ENCODE assay signal across 8 mouse cellular contexts in genomic region chr7:127214981-127215871, GRCm38 (mm10). TPM values are rescaled to one million over a fixed set of nuclear protein-coding genes. Genes with fewer than 3 reads are reported as not detected.
A peak's percentile ranks its signal among the peaks of the same experiment; 100 is the strongest.
DNase-seq lines count a peak whose midpoint lies in the region; ATAC-seq and TF ChIP-seq lines count a peak whose summit lies in the region.

No protein-coding gene starts in this region.

- H3K9me3 ChIP-seq in forebrain, embryonic 16.5 days (ENCODE audit: control insufficient read depth, low read length): no peaks in the 10 kb centered on the region
- no peaks in the 10 kb centered on the region for H3K9me3 ChIP-seq in hindbrain, embryonic 12.5 days (replicated peaks)
- no peaks in the 10 kb centered on the region for H3K9me3 ChIP-seq in limb, embryonic 13.5 days
- no peaks in the 10 kb centered on the region for H3K9me3 ChIP-seq in midbrain, embryonic 13.5 days
- no peaks in the 10 kb centered on the region for H3K9me3 ChIP-seq in stomach, embryonic 16.5 days (replicated peaks; ENCODE audit: control insufficient read depth, low read length)

- ATAC-seq in forebrain, embryonic 16.5 days: 0 out of 2 replicates have a peak, but pooled peaks have one; percentile 36
- no peak for ATAC-seq in hindbrain, embryonic 12.5 days (ENCODE audit: low FRiP score)
- ATAC-seq in limb, embryonic 13.5 days (ENCODE audit: low FRiP score, low read depth): no peak
- ATAC-seq in midbrain, embryonic 13.5 days: peak; percentile 53
- ATAC-seq in stomach, embryonic 16.5 days (ENCODE audit: insufficient read depth, low FRiP score): peak; percentile 51

- no peak for TF ChIP-seq POLR2A in cerebellum, adult 2 months (IDR thresholded peaks at IDR 0.05; ENCODE audit: borderline replicate concordance, insufficient read depth, low read length)

- 28% methylated on average over 33 of the region's 33 CpGs for WGBS in cerebellum, adult 2 months
- 28% methylated on average over 33 of the region's 33 CpGs for WGBS in forebrain, embryonic 16.5 days
- 25% methylated on average over 33 of the region's 33 CpGs for WGBS in hindbrain, embryonic 12.5 days
- whole genome bisulfite sequencing in limb, embryonic 13.5 days: 23% methylated on average over 33 of the region's 33 CpGs
- WGBS in midbrain, embryonic 13.5 days: 23% methylated on average over 33 of the region's 33 CpGs
- WGBS in stomach, embryonic 16.5 days: 24% methylated on average over 33 of the region's 33 CpGs

- no peaks in the 10 kb centered on the region for H3K4me1 ChIP-seq in cerebellum, adult 2 months (ENCODE audit: control insufficient read depth, insufficient read depth, low read length)
- H3K4me1 ChIP-seq in forebrain, embryonic 16.5 days (replicated peaks; ENCODE audit: control insufficient read depth, insufficient read depth, low read length): peaks cover 5% of the 10 kb centered on the region
- H3K4me1 ChIP-seq in hindbrain, embryonic 12.5 days: 0 out of 2 replicates have a peak, but pooled peaks cover 4% of the 10 kb centered on the region
- peaks cover 19% of the 10 kb centered on the region for H3K4me1 ChIP-seq in limb, embryonic 13.5 days
- H3K4me1 ChIP-seq in midbrain, embryonic 13.5 days (replicated peaks): peaks cover 3% of the 10 kb centered on the region; the same call in 1 of the 2 replicates
- H3K4me1 ChIP-seq in stomach, embryonic 16.5 days (ENCODE audit: control insufficient read depth, insufficient read depth, low read length): no peaks in the 10 kb centered on the region

- peak; percentile 47 for DNase-seq in layer of hippocampus, adult 9-10 months (ENCODE audit: low spot score)
- no peak for DNase-seq in layer of hippocampus, postnatal 36 days
- DNase-seq in cerebellum, adult 2 months: peak; percentile 72 to 76

- peak overlapping the region; percentile 39 for H3K4me3 ChIP-seq in cerebellum, adult 2 months (replicated peaks; ENCODE audit: insufficient read depth, low read depth, low read length)
- H3K4me3 ChIP-seq in forebrain, embryonic 16.5 days (replicated peaks; ENCODE audit: low read length): 0 out of 2 replicates have a peak overlapping the region, but pooled peaks have one; percentile 18
- peak overlapping the region; percentile 25 for H3K4me3 ChIP-seq in hindbrain, embryonic 12.5 days
- peak overlapping the region; percentile 42 for H3K4me3 ChIP-seq in limb, embryonic 13.5 days
- H3K4me3 ChIP-seq in midbrain, embryonic 13.5 days (replicated peaks): peak overlapping the region; percentile 22
- peak overlapping the region; percentile 39 for H3K4me3 ChIP-seq in stomach, embryonic 16.5 days (replicated peaks; ENCODE audit: low read length)

- peak overlapping the region; percentile 49; the same call in 1 of the 2 replicates for H3K9ac ChIP-seq in forebrain, embryonic 16.5 days (replicated peaks; ENCODE audit: low read depth, low read length)
- peak overlapping the region; percentile 50 for H3K9ac ChIP-seq in hindbrain, embryonic 12.5 days
- peak overlapping the region; percentile 67 for H3K9ac ChIP-seq in limb, embryonic 13.5 days
- H3K9ac ChIP-seq in midbrain, embryonic 13.5 days (replicated peaks): peak overlapping the region; percentile 29; the same call in 1 of the 2 replicates
- H3K9ac ChIP-seq in stomach, embryonic 16.5 days (ENCODE audit: low read length): peak overlapping the region; percentile 71

- TF ChIP-seq CTCF in cerebellum, adult 2 months (IDR thresholded peaks at IDR 0.05; ENCODE audit: borderline replicate concordance, insufficient read depth, low read depth, low read length): peak; percentile 88

- H3K27ac ChIP-seq in cerebellum, adult 2 months (ENCODE audit: insufficient read depth, low read length): no peak overlapping the region
- no peak overlapping the region for H3K27ac ChIP-seq in forebrain, embryonic 16.5 days (ENCODE audit: low read length)
- H3K27ac ChIP-seq in hindbrain, embryonic 12.5 days: no peak overlapping the region
- H3K27ac ChIP-seq in limb, embryonic 13.5 days: peak overlapping the region; percentile 28; the same call in 1 of the 2 replicates
- no peak overlapping the region for H3K27ac ChIP-seq in midbrain, embryonic 13.5 days
- H3K27ac ChIP-seq in stomach, embryonic 16.5 days (ENCODE audit: low read length): no peak overlapping the region

- no peaks in the 10 kb centered on the region for H3K27me3 ChIP-seq in cerebellum, adult 2 months (ENCODE audit: control insufficient read depth, insufficient read depth, low read length)
- no peaks in the 10 kb centered on the region for H3K27me3 ChIP-seq in forebrain, embryonic 16.5 days (replicated peaks; ENCODE audit: control insufficient read depth, insufficient read depth, low read length)
- peaks cover 19% of the 10 kb centered on the region for H3K27me3 ChIP-seq in hindbrain, embryonic 12.5 days
- peaks cover 9% of the 10 kb centered on the region; the same call in 1 of the 2 replicates for H3K27me3 ChIP-seq in limb, embryonic 13.5 days
- 0 out of 2 replicates have a peak, but pooled peaks cover 8% of the 10 kb centered on the region for H3K27me3 ChIP-seq in midbrain, embryonic 13.5 days
- H3K27me3 ChIP-seq in stomach, embryonic 16.5 days (ENCODE audit: control insufficient read depth, insufficient read depth, low read length): no peaks in the 10 kb centered on the region

- H3K4me2 ChIP-seq in forebrain, embryonic 16.5 days (ENCODE audit: low read length): peak overlapping the region; percentile 45
- H3K4me2 ChIP-seq in hindbrain, embryonic 12.5 days (replicated peaks): peak overlapping the region; percentile 47
- H3K4me2 ChIP-seq in limb, embryonic 13.5 days (replicated peaks): peak overlapping the region; percentile 70
- H3K4me2 ChIP-seq in midbrain, embryonic 13.5 days (replicated peaks): peak overlapping the region; percentile 46
- H3K4me2 ChIP-seq in stomach, embryonic 16.5 days (ENCODE audit: low read depth, low read length): peak overlapping the region; percentile 56

- H3K36me3 ChIP-seq in forebrain, embryonic 16.5 days (ENCODE audit: control insufficient read depth, insufficient read depth): no peaks in the 10 kb centered on the region
- no peaks in the 10 kb centered on the region; the same call in 1 of the 2 replicates for H3K36me3 ChIP-seq in hindbrain, embryonic 12.5 days
- H3K36me3 ChIP-seq in limb, embryonic 13.5 days: no peaks in the 10 kb centered on the region
- H3K36me3 ChIP-seq in midbrain, embryonic 13.5 days: no peaks in the 10 kb centered on the region
- H3K36me3 ChIP-seq in stomach, embryonic 16.5 days (ENCODE audit: control insufficient read depth, insufficient read depth, low read length): no peaks in the 10 kb centered on the region

RNA-seq across cellular contexts. Expression of gene Mylpf, which starts 6.5 kb away (rescaled TPM):
- 1 to 10 TPM in 1 of 2 experiments, not detected in 1; 1.1 TPM for total RNA-seq in layer of hippocampus, postnatal 36 days (2021)
- 1.6 and 3.0 TPM in 2 replicates for polyA plus RNA-seq in cerebellum, adult 2 months (2012; rRNA removed)
- polyA plus RNA-seq in forebrain, embryonic 16.5 days (2015; fragmentation: Nextera tagmentation; extraction: Ambion mirVana): 4.1 and 8.3 TPM in 2 replicates
- polyA plus RNA-seq in hindbrain, embryonic 12.5 days (2016; fragmentation: Nextera tagmentation; extraction: Ambion mirVana): 19.5 and 46.1 TPM in 2 replicates
- 350 and 353 TPM in 2 replicates for polyA plus RNA-seq in limb, embryonic 13.5 days (2015; fragmentation: Nextera tagmentation; extraction: Ambion mirVana)
- polyA plus RNA-seq in midbrain, embryonic 13.5 days (2015; fragmentation: Nextera tagmentation; extraction: Ambion mirVana): 8.5 and 9.0 TPM in 2 replicates
- polyA plus RNA-seq in stomach, embryonic 16.5 days (2015; fragmentation: Nextera tagmentation; extraction: Ambion mirVana): 23.9 and 312 TPM in 2 replicates

RNA-seq across cellular contexts. Expression of gene Tbc1d10b, which starts 7.0 kb away (rescaled TPM):
- 100 to 1,000 TPM; 107 to 108 TPM for total RNA-seq in layer of hippocampus, postnatal 36 days (2021)
- polyA plus RNA-seq in cerebellum, adult 2 months (2012; rRNA removed): 72.4 and 83.9 TPM in 2 replicates
- 24.9 and 31.0 TPM in 2 replicates for polyA plus RNA-seq in forebrain, embryonic 16.5 days (2015; fragmentation: Nextera tagmentation; extraction: Ambion mirVana)
- 46.5 and 47.2 TPM in 2 replicates for polyA plus RNA-seq in hindbrain, embryonic 12.5 days (2016; fragmentation: Nextera tagmentation; extraction: Ambion mirVana)
- polyA plus RNA-seq in limb, embryonic 13.5 days (2015; fragmentation: Nextera tagmentation; extraction: Ambion mirVana): 31.7 and 34.8 TPM in 2 replicates
- polyA plus RNA-seq in midbrain, embryonic 13.5 days (2015; fragmentation: Nextera tagmentation; extraction: Ambion mirVana): 30.0 and 30.7 TPM in 2 replicates
- 15.4 and 15.7 TPM in 2 replicates for polyA plus RNA-seq in stomach, embryonic 16.5 days (2015; fragmentation: Nextera tagmentation; extraction: Ambion mirVana)

RNA-seq across cellular contexts. Expression of gene Zfp553, which starts 17.6 kb away (rescaled TPM):
- total RNA-seq in layer of hippocampus, postnatal 36 days (2021): 10 to 100 TPM; 21.0 TPM
- polyA plus RNA-seq in cerebellum, adult 2 months (2012; rRNA removed): 16.6 and 17.6 TPM in 2 replicates
- polyA plus RNA-seq in forebrain, embryonic 16.5 days (2015; fragmentation: Nextera tagmentation; extraction: Ambion mirVana): 66.1 and 69.3 TPM in 2 replicates
- 61.3 and 67.9 TPM in 2 replicates for polyA plus RNA-seq in hindbrain, embryonic 12.5 days (2016; fragmentation: Nextera tagmentation; extraction: Ambion mirVana)
- 51.8 and 52.1 TPM in 2 replicates for polyA plus RNA-seq in limb, embryonic 13.5 days (2015; fragmentation: Nextera tagmentation; extraction: Ambion mirVana)
- polyA plus RNA-seq in midbrain, embryonic 13.5 days (2015; fragmentation: Nextera tagmentation; extraction: Ambion mirVana): 69.3 and 75.4 TPM in 2 replicates
- 27.1 and 28.5 TPM in 2 replicates for polyA plus RNA-seq in stomach, embryonic 16.5 days (2015; fragmentation: Nextera tagmentation; extraction: Ambion mirVana)

RNA-seq across cellular contexts. Expression of gene Sept1, which starts 17.7 kb away (rescaled TPM):
- total RNA-seq in layer of hippocampus, postnatal 36 days (2021): 1 to 10 TPM; 5.2 to 5.4 TPM
- 11.3 and 12.5 TPM in 2 replicates for polyA plus RNA-seq in cerebellum, adult 2 months (2012; rRNA removed)
- polyA plus RNA-seq in forebrain, embryonic 16.5 days (2015; fragmentation: Nextera tagmentation; extraction: Ambion mirVana): 18.8 and 26.5 TPM in 2 replicates
- polyA plus RNA-seq in hindbrain, embryonic 12.5 days (2016; fragmentation: Nextera tagmentation; extraction: Ambion mirVana): 32.7 and 33.2 TPM in 2 replicates
- 23.5 and 27.9 TPM in 2 replicates for polyA plus RNA-seq in limb, embryonic 13.5 days (2015; fragmentation: Nextera tagmentation; extraction: Ambion mirVana)
- 27.1 and 28.3 TPM in 2 replicates for polyA plus RNA-seq in midbrain, embryonic 13.5 days (2015; fragmentation: Nextera tagmentation; extraction: Ambion mirVana)
- polyA plus RNA-seq in stomach, embryonic 16.5 days (2015; fragmentation: Nextera tagmentation; extraction: Ambion mirVana): 14.7 and 15.0 TPM in 2 replicates

RNA-seq across cellular contexts. Expression of gene Cd2bp2, which starts 19.4 kb away (rescaled TPM):
- total RNA-seq in layer of hippocampus, postnatal 36 days (2021): 10 to 100 TPM; 93.9 to 95.1 TPM
- 101 and 103 TPM in 2 replicates for polyA plus RNA-seq in cerebellum, adult 2 months (2012; rRNA removed)
- 88.2 and 91.0 TPM in 2 replicates for polyA plus RNA-seq in forebrain, embryonic 16.5 days (2015; fragmentation: Nextera tagmentation; extraction: Ambion mirVana)
- polyA plus RNA-seq in hindbrain, embryonic 12.5 days (2016; fragmentation: Nextera tagmentation; extraction: Ambion mirVana): 86.2 and 92.9 TPM in 2 replicates
- polyA plus RNA-seq in limb, embryonic 13.5 days (2015; fragmentation: Nextera tagmentation; extraction: Ambion mirVana): 72.2 and 72.4 TPM in 2 replicates
- polyA plus RNA-seq in midbrain, embryonic 13.5 days (2015; fragmentation: Nextera tagmentation; extraction: Ambion mirVana): 90.8 and 96.1 TPM in 2 replicates
- polyA plus RNA-seq in stomach, embryonic 16.5 days (2015; fragmentation: Nextera tagmentation; extraction: Ambion mirVana): 43.7 and 47.7 TPM in 2 replicates

Comparison
In these comparisons a context has a peak if more than half of its experiments do, and no peak if none do; other contexts are left out.
1. DNase-seq: peak in layer of hippocampus, adult 9-10 months (single experiment) and cerebellum, adult 2 months (2 of 2); none in layer of hippocampus, postnatal 36 days (0 of 2).
2. ATAC-seq: peak in forebrain, embryonic 16.5 days (single experiment), midbrain, embryonic 13.5 days (single experiment) and stomach, embryonic 16.5 days (single experiment); none in hindbrain, embryonic 12.5 days (single experiment) and limb, embryonic 13.5 days (single experiment).
3. Peak in every context shown above with its lines, with median percentiles within 50 percentile points of each other: H3K4me3 ChIP-seq, H3K4me2 ChIP-seq and H3K9ac ChIP-seq.